19 mouse cellular contexts compared by ENCODE assay signal in the genomic region with DNA sequence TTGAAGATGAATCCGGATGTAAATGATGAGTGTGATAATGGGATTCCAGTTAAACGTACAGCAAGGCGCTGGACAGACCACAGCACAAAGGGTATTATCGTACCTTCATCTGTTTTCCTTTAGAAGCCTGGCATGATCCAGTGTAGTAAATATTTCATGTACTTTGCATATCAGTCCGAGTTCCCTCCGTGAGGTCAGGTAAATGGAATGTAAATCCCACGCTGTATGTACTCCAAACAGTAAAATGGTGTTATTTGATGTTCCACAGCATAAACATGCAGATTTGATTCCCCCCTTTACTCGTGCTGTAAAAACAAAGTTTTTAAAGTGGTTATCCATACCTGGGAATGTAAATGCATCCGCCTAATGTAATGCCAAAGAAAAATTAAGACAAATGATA.
DNase-seq lines count a peak whose midpoint lies in the region; ATAC-seq and TF ChIP-seq lines count a peak whose summit lies in the region.
"Had no signal": no experiment of that assay in that cellular context is flagged by ENCODE, and none has a peak within 500 bp of the region (broad histone marks: within the 10 kb centered on the region; RNA-seq: fewer than 3 reads in every experiment).

No protein-coding gene starts in this region.

- DNase-seq in embryonic facial prominence, embryonic 10.5 days (ENCODE audit: low spot score): no peak
- no peak for DNase-seq in midbrain, postnatal 0 days (ENCODE audit: low spot score)
- DNase-seq in midbrain, embryonic 14.5 days: no peak
- DNase-seq in stomach, postnatal 0 days (ENCODE audit: low spot score): no peak
- no peak for DNase-seq in ovary, postnatal 14 days (ENCODE audit: low spot score)
- DNase-seq: adrenal gland, postnatal 14 days; cerebellum, adult 9-10 months; heart, postnatal 36 days; kidney, postnatal 36 days; liver, postnatal 0 days; lung, postnatal 14 days; retina, postnatal 1 day had no signal

- H3K27ac ChIP-seq in embryonic facial prominence, embryonic 13.5 days: no peak overlapping the region
- no peak overlapping the region for H3K27ac ChIP-seq in embryonic facial prominence, embryonic 10.5 days (replicated peaks)
- H3K27ac ChIP-seq in midbrain, postnatal 0 days (ENCODE audit: low read depth, low read length): no peak overlapping the region
- no peak overlapping the region for H3K27ac ChIP-seq in midbrain, embryonic 14.5 days (replicated peaks; ENCODE audit: low read depth, low read length)
- no peak overlapping the region for H3K27ac ChIP-seq in limb, embryonic 13.5 days
- no peak overlapping the region for H3K27ac ChIP-seq in stomach, postnatal 0 days (replicated peaks)
- no peak overlapping the region for H3K27ac ChIP-seq in liver, embryonic 12.5 days
- H3K27ac ChIP-seq: forebrain, embryonic 12.5 days; heart, embryonic 15.5 days; hindbrain, embryonic 13.5 days; kidney, embryonic 15.5 days had no signal

- no peak for ATAC-seq in embryonic facial prominence, embryonic 13.5 days (ENCODE audit: insufficient number of reproducible peaks, insufficient read depth, low FRiP score, low TSS enrichment, low read depth)
- ATAC-seq in midbrain, postnatal 0 days (ENCODE audit: low FRiP score): no peak
- ATAC-seq in midbrain, embryonic 14.5 days (ENCODE audit: low FRiP score, low TSS enrichment): no peak
- no peak for ATAC-seq in limb, embryonic 13.5 days (ENCODE audit: low FRiP score, low read depth)
- ATAC-seq in stomach, postnatal 0 days (ENCODE audit: low FRiP score, low TSS enrichment): no peak
- no peak for ATAC-seq in liver, embryonic 12.5 days
- ATAC-seq: liver, postnatal 0 days had no signal

- no peaks in the 10 kb centered on the region for H3K9me3 ChIP-seq in embryonic facial prominence, embryonic 13.5 days
- H3K9me3 ChIP-seq in embryonic facial prominence, embryonic 10.5 days: no peaks in the 10 kb centered on the region
- no peaks in the 10 kb centered on the region for H3K9me3 ChIP-seq in midbrain, postnatal 0 days (ENCODE audit: low read length)
- H3K9me3 ChIP-seq in midbrain, embryonic 14.5 days (ENCODE audit: control insufficient read depth, low read length): no peaks in the 10 kb centered on the region
- no peaks in the 10 kb centered on the region for H3K9me3 ChIP-seq in limb, embryonic 13.5 days
- H3K9me3 ChIP-seq in stomach, postnatal 0 days (ENCODE audit: control insufficient read depth, low read length): no peaks in the 10 kb centered on the region
- H3K9me3 ChIP-seq in liver, embryonic 12.5 days (replicated peaks): no peaks in the 10 kb centered on the region
- H3K9me3 ChIP-seq: forebrain, embryonic 12.5 days; heart, embryonic 15.5 days; hindbrain, embryonic 13.5 days; kidney, embryonic 15.5 days had no signal

- H3K36me3 ChIP-seq in embryonic facial prominence, embryonic 13.5 days: no peaks in the 10 kb centered on the region
- H3K36me3 ChIP-seq in embryonic facial prominence, embryonic 10.5 days (replicated peaks): no peaks in the 10 kb centered on the region
- H3K36me3 ChIP-seq in midbrain, postnatal 0 days (ENCODE audit: insufficient read depth, low read length): no peaks in the 10 kb centered on the region
- no peaks in the 10 kb centered on the region for H3K36me3 ChIP-seq in midbrain, embryonic 14.5 days (ENCODE audit: control insufficient read depth, insufficient read depth, low read length)
- H3K36me3 ChIP-seq in limb, embryonic 13.5 days: no peaks in the 10 kb centered on the region
- no peaks in the 10 kb centered on the region for H3K36me3 ChIP-seq in stomach, postnatal 0 days (ENCODE audit: control insufficient read depth, insufficient read depth, low read length)
- no peaks in the 10 kb centered on the region for H3K36me3 ChIP-seq in liver, embryonic 12.5 days
- H3K36me3 ChIP-seq: forebrain, embryonic 12.5 days; heart, embryonic 15.5 days; hindbrain, embryonic 13.5 days; kidney, embryonic 15.5 days had no signal

- TF ChIP-seq EP300 in stomach, postnatal 0 days (optimal IDR thresholded peaks at IDR 0.05): no peak

- H3K4me3 ChIP-seq in embryonic facial prominence, embryonic 13.5 days: no peak overlapping the region
- H3K4me3 ChIP-seq in embryonic facial prominence, embryonic 10.5 days: no peak overlapping the region
- no peak overlapping the region for H3K4me3 ChIP-seq in midbrain, postnatal 0 days (ENCODE audit: low read depth, low read length)
- H3K4me3 ChIP-seq in midbrain, embryonic 14.5 days (replicated peaks; ENCODE audit: low read depth, low read length): no peak overlapping the region
- no peak overlapping the region for H3K4me3 ChIP-seq in limb, embryonic 13.5 days
- no peak overlapping the region for H3K4me3 ChIP-seq in stomach, postnatal 0 days (ENCODE audit: low read depth, low read length)
- no peak overlapping the region for H3K4me3 ChIP-seq in liver, embryonic 12.5 days
- H3K4me3 ChIP-seq: forebrain, embryonic 12.5 days; heart, embryonic 15.5 days; hindbrain, embryonic 13.5 days; kidney, embryonic 15.5 days had no signal

- WGBS in embryonic facial prominence, embryonic 13.5 days: 50% methylated on average over 9 of the region's 9 CpGs
- WGBS in embryonic facial prominence, embryonic 10.5 days: 90% methylated on average over 9 of the region's 9 CpGs
- 56% methylated on average over 9 of the region's 9 CpGs for WGBS in midbrain, postnatal 0 days
- WGBS in midbrain, embryonic 14.5 days: 64% methylated on average over 9 of the region's 9 CpGs
- WGBS in limb, embryonic 13.5 days: 33% methylated on average over 9 of the region's 9 CpGs
- 34% methylated on average over 9 of the region's 9 CpGs for WGBS in stomach, postnatal 0 days
- 74% methylated on average over 9 of the region's 9 CpGs for WGBS in liver, embryonic 12.5 days (ENCODE audit: insufficient replicate concordance)

- 0 out of 2 replicates have a peak overlapping the region, but pooled peaks have one; percentile 1 for H3K4me2 ChIP-seq in embryonic facial prominence, embryonic 13.5 days
- 0 out of 2 replicates have a peak overlapping the region, but pooled peaks have one; percentile 2 for H3K4me2 ChIP-seq in midbrain, postnatal 0 days (ENCODE audit: low read depth, low read length, poor library complexity, severe bottlenecking)
- no peak overlapping the region for H3K4me2 ChIP-seq in midbrain, embryonic 14.5 days (ENCODE audit: low read length)
- peak overlapping the region; percentile 42 for H3K4me2 ChIP-seq in limb, embryonic 13.5 days (replicated peaks)
- H3K4me2 ChIP-seq in stomach, postnatal 0 days (replicated peaks; ENCODE audit: low read depth): peak overlapping the region; percentile 23; the same call in 1 of the 2 replicates
- H3K4me2 ChIP-seq in liver, embryonic 12.5 days: no peak overlapping the region
- H3K4me2 ChIP-seq: forebrain, embryonic 12.5 days; heart, embryonic 15.5 days; hindbrain, embryonic 13.5 days; kidney, embryonic 15.5 days had no signal

- H3K9ac ChIP-seq in embryonic facial prominence, embryonic 13.5 days: no peak overlapping the region
- no peak overlapping the region for H3K9ac ChIP-seq in midbrain, postnatal 0 days (replicated peaks; ENCODE audit: low read length, poor library complexity, severe bottlenecking)
- no peak overlapping the region for H3K9ac ChIP-seq in midbrain, embryonic 14.5 days (replicated peaks; ENCODE audit: low read length)
- H3K9ac ChIP-seq in limb, embryonic 13.5 days: no peak overlapping the region
- H3K9ac ChIP-seq in stomach, postnatal 0 days (ENCODE audit: low read length): no peak overlapping the region
- H3K9ac ChIP-seq in liver, embryonic 12.5 days: no peak overlapping the region
- H3K9ac ChIP-seq: forebrain, embryonic 12.5 days; heart, embryonic 15.5 days; hindbrain, embryonic 13.5 days; kidney, embryonic 15.5 days; liver, postnatal 0 days had no signal

- H3K27me3 ChIP-seq in embryonic facial prominence, embryonic 13.5 days: peaks cover 33% of the 10 kb centered on the region
- H3K27me3 ChIP-seq in embryonic facial prominence, embryonic 10.5 days (replicated peaks; ENCODE audit: low read depth, poor library complexity, severe bottlenecking): no peaks in the 10 kb centered on the region
- H3K27me3 ChIP-seq in midbrain, postnatal 0 days (ENCODE audit: insufficient read depth, low read length): no peaks in the 10 kb centered on the region
- H3K27me3 ChIP-seq in midbrain, embryonic 14.5 days (ENCODE audit: control insufficient read depth, insufficient read depth, low read length): no peaks in the 10 kb centered on the region
- H3K27me3 ChIP-seq in limb, embryonic 13.5 days: peaks cover 46% of the 10 kb centered on the region
- no peaks in the 10 kb centered on the region for H3K27me3 ChIP-seq in stomach, postnatal 0 days (ENCODE audit: control insufficient read depth, insufficient read depth, low read length)
- H3K27me3 ChIP-seq in liver, embryonic 12.5 days (replicated peaks): no peaks in the 10 kb centered on the region
- H3K27me3 ChIP-seq: forebrain, embryonic 12.5 days; heart, embryonic 15.5 days; hindbrain, embryonic 13.5 days; kidney, embryonic 15.5 days had no signal

- no peak for TF ChIP-seq CTCF in midbrain, postnatal 0 days (IDR thresholded peaks at IDR 0.05)
- no peak for TF ChIP-seq CTCF in stomach, postnatal 0 days (IDR thresholded peaks at IDR 0.05; ENCODE audit: low read depth)

- peaks cover 24% of the 10 kb centered on the region for H3K4me1 ChIP-seq in embryonic facial prominence, embryonic 13.5 days
- no peaks in the 10 kb centered on the region for H3K4me1 ChIP-seq in embryonic facial prominence, embryonic 10.5 days
- H3K4me1 ChIP-seq in midbrain, postnatal 0 days (ENCODE audit: insufficient read depth, low read length): no peaks in the 10 kb centered on the region
- no peaks in the 10 kb centered on the region for H3K4me1 ChIP-seq in midbrain, embryonic 14.5 days (ENCODE audit: control insufficient read depth, insufficient read depth, low read length)
- peaks cover 19% of the 10 kb centered on the region for H3K4me1 ChIP-seq in limb, embryonic 13.5 days
- no peaks in the 10 kb centered on the region for H3K4me1 ChIP-seq in stomach, postnatal 0 days (replicated peaks; ENCODE audit: control insufficient read depth, insufficient read depth)
- H3K4me1 ChIP-seq in liver, embryonic 12.5 days: no peaks in the 10 kb centered on the region
- H3K4me1 ChIP-seq: forebrain, embryonic 12.5 days; heart, embryonic 15.5 days; kidney, embryonic 15.5 days had no signal

Comparison
In these comparisons a context has a peak if more than half of its experiments do, and no peak if none do; other contexts are left out.
1. H3K4me2 ChIP-seq: peak in embryonic facial prominence, embryonic 13.5 days (single experiment), midbrain, postnatal 0 days (single experiment), limb, embryonic 13.5 days (single experiment) and stomach, postnatal 0 days (single experiment); none in midbrain, embryonic 14.5 days (single experiment) and liver, embryonic 12.5 days (single experiment).